Mouse (Mus musculus) E14TG2a.4 (cell line): ENCODE data around the gene Slc38a1.

Experiments
- H3K27me3 ChIP-seq: 2 replicates; pipeline ENCODE4 v1.6.1; 2014; ENCODE audit warnings: low read length, control low read depth; ENCODE audit not compliant: insufficient read depth
- H3K36me3 ChIP-seq: 2 replicates; pipeline ENCODE4 v1.6.1; 2014; ENCODE audit warnings: low read length, control low read depth; ENCODE audit not compliant: insufficient read depth
- H3K4me1 ChIP-seq: replicated peaks from 2 replicates; pipeline ENCODE4 v1.6.1; 2014; ENCODE audit warnings: low read depth, low read length, control low read depth
- H3K4me3 ChIP-seq: replicated peaks from 2 replicates; pipeline ENCODE4 v1.5.1; 2014; ENCODE audit warnings: mild to moderate bottlenecking, low read length
- H3K9me3 ChIP-seq: 2 replicates; pipeline ENCODE4 v1.6.1; 2014; ENCODE audit warnings: low read length, control low read depth
- CTCF ChIP-seq: conservative IDR thresholded peaks from 2 replicates; pipeline ENCODE4 v1.5.1; 2014; ENCODE audit warnings: low read length
- NANOG ChIP-seq: IDR thresholded peaks from 2 replicates; pipeline ENCODE4 v1.6.1; 2014; ENCODE audit warnings: borderline replicate concordance, low read length, mixed read lengths
- POU5F1 ChIP-seq: IDR thresholded peaks from 2 replicates; pipeline ENCODE4 v1.6.1; 2014; ENCODE audit warnings: low read length, borderline replicate concordance

Slc38a1 gene

GRCm38 (mm10) chr15:96568271-96568982 is 74.3 kb downstream of the Slc38a1 start:
- Histone ChIP-seq H3K4me3 (no peak overlapping the region), H3K36me3 (peaks cover 7% of the 10 kb centered on the region), H3K9me3 (no peaks in the 10 kb centered on the region), H3K4me1 (peaks cover 43% of the 10 kb centered on the region), H3K27me3 (no peaks in the 10 kb centered on the region)
- TF ChIP-seq POU5F1: no peak

GRCm38 (mm10) chr15:96566850-96567271 is 75.9 kb downstream of the Slc38a1 start:
- no peak for TF ChIP-seq POU5F1
- no peak for TF ChIP-seq NANOG
- TF ChIP-seq CTCF: peak; percentile 26
- peak overlapping the region; percentile 80 for H3K4me3 ChIP-seq
- no peaks in the 10 kb centered on the region for H3K36me3 ChIP-seq
- H3K9me3 ChIP-seq: no peaks in the 10 kb centered on the region
- H3K27me3 ChIP-seq: no peaks in the 10 kb centered on the region
- H3K4me1 ChIP-seq: peaks cover 39% of the 10 kb centered on the region

GRCm38 (mm10) chr15:96563852-96564251 is 78.9 kb downstream of the Slc38a1 start:
- Histone ChIP-seq H3K27me3 (no peaks in the 10 kb centered on the region), H3K9me3 (no peaks in the 10 kb centered on the region), H3K4me1 (peaks cover 36% of the 10 kb centered on the region), H3K4me3 (no peak overlapping the region), H3K36me3 (no peaks in the 10 kb centered on the region)
- TF ChIP-seq POU5F1: no peak
- TF ChIP-seq CTCF: no peak
- TF ChIP-seq NANOG: no peak

- Histone ChIP-seq H3K27me3 (no peaks in the 10 kb centered on the region), H3K4me1 (peaks cover 31% of the 10 kb centered on the region), H3K36me3 (no peaks in the 10 kb centered on the region), H3K9me3 (no peaks in the 10 kb centered on the region), H3K4me3 (no peak overlapping the region)
- TF ChIP-seq NANOG: no peak
- TF ChIP-seq POU5F1: no peak
- no peak for TF ChIP-seq CTCF
Observed at GRCm38 (mm10) chr15:96562521-96562920, 80.2 kb downstream of the Slc38a1 start.

- Histone ChIP-seq H3K36me3 (no peaks in the 10 kb centered on the region), H3K9me3 (no peaks in the 10 kb centered on the region), H3K4me1 (peaks cover 16% of the 10 kb centered on the region), H3K4me3 (no peak overlapping the region), H3K27me3 (no peaks in the 10 kb centered on the region)
- TF ChIP-seq NANOG: no peak
- no peak for TF ChIP-seq POU5F1
- TF ChIP-seq CTCF: no peak
Observed at GRCm38 (mm10) chr15:96560576-96561298, 82.0 kb downstream of the Slc38a1 start.

- no peaks in the 10 kb centered on the region for H3K27me3 ChIP-seq
- no peaks in the 10 kb centered on the region for H3K36me3 ChIP-seq
- H3K9me3 ChIP-seq: no peaks in the 10 kb centered on the region
- TF ChIP-seq CTCF (peak; percentile 81), POU5F1 (no peak), NANOG (no peak)
- no peak overlapping the region for H3K4me3 ChIP-seq
- peaks cover 13% of the 10 kb centered on the region for H3K4me1 ChIP-seq
Observed at GRCm38 (mm10) chr15:96551569-96552380, 90.9 kb downstream of the Slc38a1 start.

- H3K4me1 ChIP-seq: peaks cover 13% of the 10 kb centered on the region
- no peaks in the 10 kb centered on the region for H3K9me3 ChIP-seq
- no peak overlapping the region for H3K4me3 ChIP-seq
- TF ChIP-seq NANOG (no peak), POU5F1 (no peak), CTCF (no peak)
- peaks cover 3% of the 10 kb centered on the region for H3K27me3 ChIP-seq
- no peaks in the 10 kb centered on the region for H3K36me3 ChIP-seq
Observed at GRCm38 (mm10) chr15:96551107-96551506, 91.6 kb downstream of the Slc38a1 start.

- H3K9me3 ChIP-seq: no peaks in the 10 kb centered on the region
- TF ChIP-seq CTCF (no peak), POU5F1 (no peak), NANOG (no peak)
- peaks cover 17% of the 10 kb centered on the region for H3K4me1 ChIP-seq
- peak overlapping the region; percentile 35; the same call in 1 of the 2 replicates for H3K4me3 ChIP-seq
- H3K27me3 ChIP-seq: peaks cover 6% of the 10 kb centered on the region
- no peaks in the 10 kb centered on the region for H3K36me3 ChIP-seq
Observed at GRCm38 (mm10) chr15:96548363-96548762, 94.3 kb downstream of the Slc38a1 start.
